Mouse (Mus musculus) gastrocnemius, adult 2 months (tissue): ENCODE data around the gene Natd1. TPM values are rescaled to one million over a fixed set of nuclear protein-coding genes. Genes with fewer than 3 reads are reported as not detected.
"Not testable (repeated sequence)": the region's sequence is repeated elsewhere in the genome, so short reads cannot be mapped to it uniquely, and the experiment has no call there.

ENCODE experiments used
- DNase-seq: peaks from one replicate; pipeline ENCODE4 v3.0.0; 2022
- H3K27ac ChIP-seq: fragments of 200-600 bp; 2 replicates; pipeline ENCODE4 v1.8.1; 2022; ENCODE audit warnings: mild to moderate bottlenecking
- H3K4me3 ChIP-seq: fragments of 200-600 bp; 2 replicates; pipeline ENCODE4 v1.8.1; 2022; ENCODE audit warnings: mild to moderate bottlenecking, moderate library complexity
- CTCF ChIP-seq: fragments of 200-600 bp; IDR thresholded peaks from 2 replicates; pipeline ENCODE4 v1.8.1; 2022; ENCODE audit warnings: antibody characterized with exemption, mild to moderate bottlenecking, moderate library complexity
- intact Hi-C: fragments of 180-260 bp; cut with DNase I; formaldehyde crosslinking; loops from one replicate; pipeline ENCODE4 v1.15.1; 2025
- total RNA-seq, 2 experiments: library from RNA; stranded (reverse); gene quantifications; 2 replicates each; pipeline ENCODE4 v1.2.3; 2021

Gene Natd1
- total RNA-seq, 2 experiments from 2014 or later: 8.6 to 10.4 TPM

- DNase-seq: no peak
- no peak overlapping the region for H3K4me3 ChIP-seq
- intact Hi-C loops: no loop called here
- H3K27ac ChIP-seq: peak overlapping the region; percentile 39
- no peak for TF ChIP-seq CTCF
Measured at GRCm38 (mm10) chr11:60871409-60871808, 43.1 kb downstream of the Natd1 start.

- H3K4me3 ChIP-seq, intact Hi-C loops: not testable (repeated sequence)
- DNase-seq: peak; percentile 41
- peak overlapping the region; percentile 61 for H3K27ac ChIP-seq
Measured at GRCm38 (mm10) chr11:60869471-60869870, 45.1 kb downstream of the Natd1 start.

DNA sequence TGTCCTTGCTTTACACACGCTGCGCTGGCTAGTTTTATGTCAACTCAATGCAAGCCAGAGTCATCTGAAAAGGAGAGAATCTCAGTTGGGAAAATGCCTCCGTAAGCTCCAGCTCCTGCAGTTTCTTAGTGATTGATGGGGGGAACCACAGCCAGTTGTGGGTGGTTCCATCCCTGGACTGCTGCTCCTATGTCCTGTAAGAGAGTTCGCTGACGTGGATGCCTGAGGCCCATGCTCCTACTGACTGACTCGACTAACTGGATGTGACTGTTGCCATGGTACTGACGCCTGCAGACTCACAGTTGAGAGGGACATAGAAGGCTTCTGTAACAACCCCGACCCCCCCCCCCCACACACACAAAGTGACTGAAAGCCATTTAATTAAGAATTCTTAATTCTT is 46.6 kb downstream of the Natd1 start:
- no peak for DNase-seq
- Histone ChIP-seq H3K27ac (peak overlapping the region; percentile 73), H3K4me3 (no peak overlapping the region)
- TF ChIP-seq CTCF: no peak
- intact Hi-C loops: no loop called here

DNA sequence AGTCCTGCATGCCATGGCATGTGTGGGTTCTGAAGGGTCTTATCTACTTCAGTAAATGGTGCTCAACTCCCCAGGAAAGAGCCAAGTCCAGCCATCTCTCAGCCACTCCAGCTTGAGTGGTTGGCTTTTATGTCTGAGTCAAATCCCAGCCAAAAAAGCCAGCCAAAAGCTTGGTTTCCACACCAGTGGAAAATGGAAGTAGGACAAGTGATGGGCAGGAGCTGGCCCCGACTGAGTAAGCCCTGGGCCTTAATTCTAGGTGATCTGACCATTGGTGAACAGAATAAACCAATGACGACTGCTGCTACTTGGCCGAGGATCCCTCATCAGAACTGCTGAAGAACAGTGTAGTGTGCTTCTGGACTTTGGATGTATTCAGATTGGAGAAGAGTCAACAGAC is 47.1 kb downstream of the Natd1 start:
- DNase-seq: no peak
- no peak for TF ChIP-seq CTCF
- intact Hi-C loops: no loop called here
- no peak overlapping the region for H3K4me3 ChIP-seq
- peak overlapping the region; percentile 73 for H3K27ac ChIP-seq

DNA sequence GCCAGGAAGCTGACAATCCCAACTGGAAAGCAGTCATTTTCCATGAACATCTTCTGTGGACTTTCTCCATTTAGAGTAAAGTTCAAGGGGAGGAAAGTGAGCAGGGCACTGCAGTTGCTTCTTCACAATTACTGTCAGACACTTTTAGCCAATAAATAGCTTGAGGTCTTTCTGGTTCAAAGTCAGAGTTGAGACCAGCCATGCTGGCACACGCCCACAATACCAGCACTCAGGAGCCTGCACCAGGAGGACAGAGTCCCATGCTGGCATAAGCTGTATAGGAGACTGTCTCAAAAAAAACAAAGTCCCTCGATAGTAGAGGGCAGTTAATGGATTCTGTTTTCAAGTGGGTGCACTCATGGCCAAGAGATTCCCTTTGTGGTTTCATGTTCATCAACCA is 48.5 kb downstream of the Natd1 start:
- no peak overlapping the region for H3K4me3 ChIP-seq
- no peak for DNase-seq
- intact Hi-C loops: no loop called here
- no peak for TF ChIP-seq CTCF
- H3K27ac ChIP-seq: peak overlapping the region; percentile 73

DNA sequence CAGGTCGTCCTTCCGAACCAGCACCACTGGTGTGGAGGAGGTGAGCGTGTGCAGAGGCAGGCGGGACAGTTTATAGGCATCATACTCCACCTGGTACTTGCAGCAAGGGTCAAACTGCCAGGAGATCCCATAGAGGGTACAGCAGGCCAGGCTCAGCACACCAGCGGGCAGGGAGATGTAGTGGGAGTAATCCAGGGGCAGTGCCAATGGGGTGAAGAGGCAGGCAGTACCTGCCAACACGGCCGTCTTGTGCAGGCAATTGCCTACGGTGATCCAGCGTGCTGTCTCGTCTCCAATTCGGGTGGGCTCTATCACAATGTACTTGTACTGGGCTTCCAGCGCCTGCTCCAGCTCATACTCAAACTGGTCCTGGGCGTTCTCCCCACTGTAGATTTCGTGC is 49.6 kb downstream of the Natd1 start:
- intact Hi-C loops: no loop called here
- H3K27ac ChIP-seq: peak overlapping the region; percentile 73
- H3K4me3 ChIP-seq: peak overlapping the region; percentile 33; the same call in 1 of the 2 replicates
- TF ChIP-seq CTCF: no peak
- DNase-seq: peak; percentile 66

DNA sequence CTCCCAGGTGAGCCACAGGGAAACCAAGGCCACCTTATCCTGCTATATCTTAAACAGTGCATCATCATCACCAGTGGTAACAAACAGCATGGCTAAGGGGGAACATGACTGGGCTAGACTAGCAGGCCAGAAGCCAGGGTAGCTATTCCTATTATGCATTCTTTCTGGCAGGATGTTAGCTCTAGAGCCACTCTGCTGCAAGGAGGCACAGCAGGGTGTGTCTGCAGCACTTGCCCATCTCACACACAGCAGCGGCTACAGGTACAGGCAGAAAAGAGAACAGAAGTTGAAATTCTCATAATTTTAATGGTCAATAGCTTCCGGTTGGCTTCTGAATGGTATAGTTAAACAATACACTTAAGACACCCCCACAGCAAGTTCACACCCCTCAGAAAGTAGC is 50.4 kb downstream of the Natd1 start:
- TF ChIP-seq CTCF: no peak
- intact Hi-C loops: no loop called here
- H3K4me3 ChIP-seq: 0 out of 2 replicates have a peak overlapping the region, but pooled peaks have one; percentile 11
- no peak for DNase-seq
- H3K27ac ChIP-seq: peak overlapping the region; percentile 73

GRCm38 (mm10) chr11:60863196-60863595 is 51.4 kb downstream of the Natd1 start:
- H3K27ac ChIP-seq: peak overlapping the region; percentile 73
- DNase-seq: peak; percentile 59

GRCm38 (mm10) chr11:60861993-60862392 is 52.6 kb downstream of the Natd1 start:
- intact Hi-C loops: no loop called here
- Histone ChIP-seq H3K4me3 (no peak overlapping the region), H3K27ac (peak overlapping the region; percentile 66)
- DNase-seq: no peak
- no peak for TF ChIP-seq CTCF

More at GRCm38 (mm10) chr11:60863196-60863595, 51.4 kb downstream of the Natd1 start:
- no peak overlapping the region for H3K4me3 ChIP-seq
- no peak for TF ChIP-seq CTCF
- intact Hi-C loops: no loop called here

DNA sequence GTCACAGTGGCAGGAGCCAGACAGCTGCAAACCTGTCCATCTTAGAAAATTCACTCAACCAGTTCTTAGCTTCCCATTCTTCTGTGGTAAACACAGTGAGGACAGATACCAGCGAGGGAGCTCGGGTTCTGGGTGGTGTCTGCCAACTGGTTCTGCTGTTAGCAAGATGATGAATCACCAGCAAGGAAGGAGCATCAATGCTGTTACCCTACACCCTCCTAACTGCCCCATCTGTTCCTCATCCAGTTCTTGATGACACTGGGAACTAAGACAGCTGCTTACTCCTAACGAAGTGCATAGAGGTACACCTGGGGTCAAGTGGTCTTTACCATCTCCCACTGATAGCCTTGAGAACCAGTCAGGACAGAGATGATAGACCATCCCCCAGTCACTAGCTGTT is 58.0 kb downstream of the Natd1 start:
- no peak for TF ChIP-seq CTCF
- H3K27ac ChIP-seq: no peak overlapping the region; the same call in 1 of the 2 replicates
- H3K4me3 ChIP-seq: no peak overlapping the region
- no peak for DNase-seq
- intact Hi-C loops: no loop called here

Other genes starting within 250 kb of the Natd1 start
- gene Llgl1, start 215.0 kb downstream of the Natd1 start, total RNA-seq: 1 to 10 TPM; 9.0 to 9.5 TPM
- 100 to 1,000 TPM in 1 of 2 experiments, 10 to 100 TPM in 1; 96.1 to 103 TPM for gene Flii, start 187.5 kb downstream of the Natd1 start, total RNA-seq
- gene Mief2, start 186.4 kb downstream of the Natd1 start, total RNA-seq: 10 to 100 TPM; 61.9 to 91.0 TPM
- 1 to 10 TPM; 4.5 to 4.7 TPM for gene Top3a, start 137.4 kb downstream of the Natd1 start, total RNA-seq
- gene Smcr8, start 137.2 kb downstream of the Natd1 start, total RNA-seq: 10 to 100 TPM; 19.8 to 20.1 TPM
- gene Shmt1, start 103.0 kb downstream of the Natd1 start, total RNA-seq: 10 to 100 TPM in 1 of 2 experiments, 1 to 10 TPM in 1; 8.3 to 10.0 TPM
- gene Dhrs7b, start 84.1 kb downstream of the Natd1 start, total RNA-seq: 10 to 100 TPM; 20.8 to 23.0 TPM
- 10 to 100 TPM; 41.4 to 41.6 TPM for gene Tmem11, start 35.5 kb downstream of the Natd1 start, total RNA-seq
- gene Map2k3, start 17.3 kb upstream of the Natd1 start, total RNA-seq: 100 to 1,000 TPM; 136 to 159 TPM
- 10 to 100 TPM; 50.4 to 65.8 TPM for gene Kcnj12, start 107.8 kb upstream of the Natd1 start, total RNA-seq
- gene Tnfrsf13b, start 212.0 kb upstream of the Natd1 start, total RNA-seq: under 1 TPM; 0.13 to 0.22 TPM